Mouse (Mus musculus) CH12.LX (cell line): ENCODE measurements at regions not wholly inside any gene's neighbourhood (a gene's known extent, or its start where the extent isn't known, plus 50 kb on each side); places are given as distances from the start of the nearest gene placed in this dataset.

ENCODE experiments used
- DNase-seq: peaks from one replicate; pipeline ENCODE4 v3.0.0-alpha.2; 2013; ENCODE audit errors: extremely low read depth
- H3K27ac ChIP-seq: 2 replicates; pipeline ENCODE4 v1.5.1; 2012; ENCODE audit warnings: low read depth, mild to moderate bottlenecking, control low read depth, moderate library complexity; ENCODE audit not compliant: insufficient read depth
- H3K27me3 ChIP-seq: replicated peaks from 2 replicates; pipeline ENCODE3; 2012; ENCODE audit warnings: inconsistent platforms
- H3K36me3 ChIP-seq, 2 experiments: replicated peaks in 1 of 2; 2 replicates each; pipeline versions ENCODE3 to v1.6.1; 2012; ENCODE audit warnings: inconsistent platforms in 1 of 2, low read length in 1 of 2, mild to moderate bottlenecking in 1 of 2, mixed read lengths in 1 of 2, moderate library complexity in 1 of 2; ENCODE audit not compliant: control insufficient read depth in 1 of 2, insufficient read depth in 1 of 2
- H3K4me1 ChIP-seq, 2 experiments: 2 replicates each; pipeline ENCODE4 v1.6.1; 2012; ENCODE audit warnings: inconsistent platforms in 1 of 2, moderate library complexity in 1 of 2; ENCODE audit not compliant: insufficient read depth in 2 of 2, control insufficient read depth in 1 of 2
- H3K4me2 ChIP-seq: 2 replicates; pipeline ENCODE4 v1.6.1; 2012; ENCODE audit warnings: low read depth, mild to moderate bottlenecking, control low read depth; ENCODE audit not compliant: poor library complexity, insufficient read depth, severe bottlenecking
- H3K4me3 ChIP-seq, 3 experiments: fragments of 150-350 bp in 1 of 3; sonication (generic) in 1 of 3; replicated peaks in 1 of 3; 2 replicates each; pipeline versions ENCODE3 to v1.5.1; 2011 to 2012; ENCODE audit warnings: low read depth in 2 of 3, low read length in 2 of 3, mild to moderate bottlenecking in 2 of 3, moderate library complexity in 2 of 3, control low read depth in 1 of 3, improper control_type of control experiment in 1 of 3, inconsistent platforms in 1 of 3, mixed read lengths in 1 of 3; ENCODE audit not compliant: poor library complexity in 1 of 3
- H3K79me2 ChIP-seq: replicated peaks from 2 replicates; pipeline ENCODE4 v1.6.1; 2012; ENCODE audit warnings: mild to moderate bottlenecking, moderate library complexity; ENCODE audit not compliant: control insufficient read depth, poor library complexity, insufficient read depth, severe bottlenecking; ENCODE audit errors: extremely low read depth
- H3K9ac ChIP-seq: 2 replicates; pipeline ENCODE4 v1.6.1; 2012; ENCODE audit warnings: low read depth, mild to moderate bottlenecking, control low read depth, moderate library complexity; ENCODE audit not compliant: insufficient read depth
- H3K9me3 ChIP-seq: replicated peaks from 2 replicates; pipeline ENCODE3; 2012; ENCODE audit warnings: low read length, inconsistent platforms, mixed read lengths
- BHLHE40 ChIP-seq: IDR thresholded peaks from 2 replicates; pipeline ENCODE4 v1.6.1; 2011; ENCODE audit warnings: mild to moderate bottlenecking, low read depth, low read length, improper control_type of control experiment
- CHD2 ChIP-seq: IDR thresholded peaks from 2 replicates; pipeline ENCODE4 v1.6.1; 2011; ENCODE audit warnings: low read length, improper control_type of control experiment
- ETS1 ChIP-seq: conservative IDR thresholded peaks from 2 replicates; pipeline ENCODE4 v1.6.1; 2012; ENCODE audit warnings: low read depth, mild to moderate bottlenecking, inconsistent platforms, low read length, improper control_type of control experiment, moderate library complexity
- GABPA ChIP-seq: IDR thresholded peaks from 2 replicates; pipeline ENCODE4 v1.6.1; 2012; ENCODE audit warnings: low read depth, low read length, improper control_type of control experiment, inconsistent platforms; ENCODE audit not compliant: insufficient replicate concordance
- IRF4 ChIP-seq: IDR thresholded peaks from 2 replicates; pipeline ENCODE4 v1.6.1; 2014; ENCODE audit warnings: low read depth, mild to moderate bottlenecking, inconsistent platforms, low read length, improper control_type of control experiment
- JUN ChIP-seq: IDR thresholded peaks from 2 replicates; pipeline ENCODE4 v1.6.1; 2011; ENCODE audit warnings: low read depth, mild to moderate bottlenecking, low read length, improper control_type of control experiment, moderate library complexity; ENCODE audit not compliant: insufficient read depth
- MAFK ChIP-seq: IDR thresholded peaks from 2 replicates; pipeline ENCODE4 v1.6.1; 2011; ENCODE audit warnings: low read length, improper control_type of control experiment; ENCODE audit not compliant: insufficient replicate concordance
- MYC ChIP-seq: IDR thresholded peaks from 2 replicates; pipeline ENCODE4 v1.6.1; 2011; ENCODE audit warnings: low read depth, mild to moderate bottlenecking, improper control_type of control experiment, low read length
- POLR2AphosphoS2 ChIP-seq: IDR thresholded peaks from 2 replicates; pipeline ENCODE4 v1.6.1; 2011; ENCODE audit warnings: low read depth, low read length, improper control_type of control experiment
- RAD21 ChIP-seq: IDR thresholded peaks from 2 replicates; pipeline ENCODE4 v1.6.1; 2011; ENCODE audit warnings: low read depth, mild to moderate bottlenecking, low read length, improper control_type of control experiment, moderate library complexity
- SIN3A ChIP-seq: IDR thresholded peaks from 2 replicates; pipeline ENCODE4 v1.6.1; 2012; ENCODE audit warnings: low read length, improper control_type of control experiment, inconsistent platforms
- USF1 ChIP-seq: IDR thresholded peaks from 2 replicates; pipeline ENCODE4 v1.6.1; 2014; ENCODE audit warnings: low read depth, mild to moderate bottlenecking, inconsistent platforms, low read length, improper control_type of control experiment
- ZMIZ1 ChIP-seq: IDR thresholded peaks from 2 replicates; pipeline ENCODE4 v1.6.1; 2012; ENCODE audit warnings: low read depth, mild to moderate bottlenecking, inconsistent platforms, low read length, improper control_type of control experiment
- ZNF384 ChIP-seq: IDR thresholded peaks from 2 replicates; pipeline ENCODE4 v1.6.1; 2012; ENCODE audit warnings: low read depth, low read length, improper control_type of control experiment, inconsistent platforms
- dilution Hi-C: fragments of 300-500 bp; cut with MboI; formaldehyde crosslinking; loops from 2 replicates; pipeline ENCODE4 v1.14.3; 2020; ENCODE audit warnings: low sequenced_read_pairs; ENCODE audit not compliant: extremely low pct_unique_long_range_greater_than_20kb, extremely low pct_ligation_motif_present
- in situ Hi-C: fragments of 300-500 bp; cut with MboI; formaldehyde crosslinking; loops from 3 replicates; pipeline ENCODE4 v1.14.3; 2019; ENCODE audit warnings: low sequenced_read_pairs, low pct_ligation_motif_present, low pct_unique_long_range_greater_than_20kb, mixed read lengths

- in situ Hi-C loops (no loop called here), dilution Hi-C loops (no loop called here)
- no peaks in the 10 kb centered on the region for H3K79me2 ChIP-seq
- no peak overlapping the region for H3K9ac ChIP-seq
- H3K36me3 ChIP-seq = no peaks in the 10 kb centered on the region
- H3K27ac ChIP-seq = no peak overlapping the region
- no peak overlapping the region for H3K4me3 ChIP-seq
- no peaks in the 10 kb centered on the region for H3K27me3 ChIP-seq
- TF ChIP-seq MAFK (no peak), CHD2 (no peak), IRF4 (no peak), GABPA (no peak), USF1 (no peak), ZMIZ1 (no peak), POLR2AphosphoS2 (no peak), BHLHE40 (no peak), JUN (no peak), ETS1 (no peak), MYC (no peak)
- H3K9me3 ChIP-seq = no peaks in the 10 kb centered on the region
- no peak overlapping the region for H3K4me2 ChIP-seq
- H3K4me1 ChIP-seq = no peaks in the 10 kb centered on the region
- DNase-seq = no peak
These were observed 50.1 kb upstream of the Arhgap29 start for GRCm38 (mm10) chr3:121902246-121902645.

DNA sequence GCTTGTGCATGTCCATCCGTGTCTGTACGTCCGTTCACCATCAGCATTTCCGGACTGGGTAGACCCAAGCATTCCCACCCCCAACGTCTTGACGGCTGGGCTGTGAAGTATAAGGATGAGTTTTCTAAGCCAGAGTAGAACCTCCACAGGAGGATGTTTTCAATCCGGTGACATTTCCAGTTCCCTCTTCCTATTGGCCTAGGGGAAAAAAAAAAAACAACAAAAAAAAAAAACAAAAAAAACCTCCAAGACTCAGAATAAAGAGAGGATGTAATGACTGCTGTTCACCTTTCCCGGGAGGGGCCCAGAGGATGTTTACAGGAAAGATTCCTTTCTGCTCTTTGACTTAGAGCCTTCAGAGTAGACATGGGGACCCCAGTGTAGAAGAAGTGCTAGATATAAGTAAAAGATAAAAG is 51.9 kb upstream of the Arhgap29 start:
- DNase-seq = no peak
- dilution Hi-C loops (no loop called here), in situ Hi-C loops (no loop called here)
- H3K9ac ChIP-seq = no peak overlapping the region
- H3K4me1 ChIP-seq = no peaks in the 10 kb centered on the region
- H3K79me2 ChIP-seq = no peaks in the 10 kb centered on the region
- no peak overlapping the region for H3K4me3 ChIP-seq
- H3K4me2 ChIP-seq = no peak overlapping the region; the same call in 1 of the 2 replicates
- no peaks in the 10 kb centered on the region for H3K27me3 ChIP-seq
- TF ChIP-seq ZNF384 = no peak; the same call in 1 of the 2 replicates
- TF ChIP-seq RAD21 = no peak
- TF ChIP-seq USF1 = no peak
- TF ChIP-seq SIN3A = no peak
- TF ChIP-seq MAFK = no peak
- no peak for TF ChIP-seq CHD2
- no peak overlapping the region for H3K27ac ChIP-seq
- no peaks in the 10 kb centered on the region for H3K36me3 ChIP-seq
- H3K9me3 ChIP-seq = no peaks in the 10 kb centered on the region
